Mouse (Mus musculus): Measurements from ENCODE around the gene Lrtm2. TPM values are rescaled to one million over a fixed set of nuclear protein-coding genes. Genes with fewer than 3 reads are reported as not detected.

The Lrtm2 gene
- total RNA-seq, 2 experiments from 2014 or later, result 0.07 to 0.74 TPM

GRCm38 (mm10) chr6:119312381-119312780 lies 18.2 kb downstream of the Lrtm2 start:
- intact Hi-C loops (cut with DNase I; ENCODE audit: low total_unique reads), result no loop called here
- no peak for DNase-seq

GRCm38 (mm10) chr6:119310176-119310575 lies 20.4 kb downstream of the Lrtm2 start:
- intact Hi-C loops (cut with DNase I; ENCODE audit: low total_unique reads), result no loop called here
- DNase-seq, result no peak

- intact Hi-C loops (cut with DNase I; ENCODE audit: low total_unique reads), result no loop called here
- DNase-seq, result no peak
Measured at GRCm38 (mm10) chr6:119307867-119308413, 22.6 kb downstream of the Lrtm2 start.

GRCm38 (mm10) chr6:119303331-119303730 lies 27.2 kb downstream of the Lrtm2 start:
- intact Hi-C loops (cut with DNase I; ENCODE audit: low total_unique reads), result no loop called here
- DNase-seq, result no peak

GRCm38 (mm10) chr6:119301310-119301709 lies 29.3 kb downstream of the Lrtm2 start:
- intact Hi-C loops (cut with DNase I; ENCODE audit: low total_unique reads), result no loop called here
- DNase-seq, result no peak

- intact Hi-C loops (cut with DNase I; ENCODE audit: low total_unique reads), result no loop called here
- DNase-seq, result no peak
Measured at GRCm38 (mm10) chr6:119280761-119281160, 49.8 kb downstream of the Lrtm2 start.

- DNase-seq, result no peak
- intact Hi-C loops (cut with DNase I; ENCODE audit: low total_unique reads), result no loop called here
Measured at GRCm38 (mm10) chr6:119276713-119277112, 53.9 kb downstream of the Lrtm2 start.

Other genes with a start within 250 kb of the Lrtm2 start
- gene Dcp1b, start 155.5 kb downstream of the Lrtm2 start, total RNA-seq (2021), result 1 to 10 TPM; 4.2 to 4.3 TPM
- gene Cacna1c, start 134.3 kb downstream of the Lrtm2 start, total RNA-seq (2021), result 1 to 10 TPM; 3.6 to 4.9 TPM
- 1 to 10 TPM in 1 of 2 experiments, under 1 TPM in 1; 0.86 to 1.0 TPM for gene Cacna2d4, start 94.2 kb downstream of the Lrtm2 start, total RNA-seq (2021)
- gene Adipor2, start 86.9 kb upstream of the Lrtm2 start, total RNA-seq (2021), result 10 to 100 TPM; 53.0 to 60.4 TPM
- 10 to 100 TPM in 1 of 2 experiments, 1 to 10 TPM in 1; 9.2 to 11.1 TPM for gene Fbxl14, start 148.9 kb upstream of the Lrtm2 start, total RNA-seq (2021)
- 1 to 10 TPM in 1 of 2 experiments, under 1 TPM in 1; 0.93 to 2.4 TPM for gene Wnt5b, start 213.6 kb upstream of the Lrtm2 start, total RNA-seq (2021)